Mouse (Mus musculus) limb, embryonic 15.5 days (tissue): Measurements from ENCODE around the gene Plcg2. TPM values are rescaled to one million over a fixed set of nuclear protein-coding genes. Genes with fewer than 3 reads are reported as not detected.

Experiments
- ATAC-seq: fragments of 200-750 bp; cut with Nextera tagmentation; 2 replicates; pipeline ENCODE4 v1.8.0; 2017; ENCODE audit warnings: low read depth, moderate TSS enrichment; ENCODE audit not compliant: insufficient number of reproducible peaks, low FRiP score, low TSS enrichment
- H3K27ac ChIP-seq: fragments of 300-500 bp; sonication (generic); 2 replicates; pipeline ENCODE4 v1.5.1; 2015; ENCODE audit warnings: moderate library complexity, mild to moderate bottlenecking, inconsistent platforms
- H3K27me3 ChIP-seq: fragments of 300-500 bp; sonication (generic); 2 replicates; pipeline ENCODE4 v1.6.1; 2015; ENCODE audit warnings: inconsistent platforms
- H3K36me3 ChIP-seq: fragments of 300-500 bp; sonication (generic); 2 replicates; pipeline ENCODE4 v1.6.1; 2015; ENCODE audit warnings: inconsistent platforms
- H3K4me1 ChIP-seq: fragments of 300-500 bp; sonication (generic); 2 replicates; pipeline ENCODE4 v1.6.1; 2015; ENCODE audit warnings: inconsistent platforms
- H3K4me2 ChIP-seq: fragments of 300-500 bp; sonication (generic); 2 replicates; pipeline ENCODE4 v1.6.1; 2015; ENCODE audit warnings: mild to moderate bottlenecking, inconsistent platforms
- H3K4me3 ChIP-seq: fragments of 300-500 bp; sonication (generic); 2 replicates; pipeline ENCODE4 v1.5.1; 2015; ENCODE audit warnings: mild to moderate bottlenecking, inconsistent platforms
- H3K9ac ChIP-seq: fragments of 300-500 bp; sonication (generic); 2 replicates; pipeline ENCODE4 v1.6.1; 2015; ENCODE audit warnings: inconsistent platforms
- H3K9me3 ChIP-seq: fragments of 300-500 bp; sonication (generic); 2 replicates; pipeline ENCODE4 v1.6.1; 2016; ENCODE audit warnings: inconsistent platforms
- WGBS: fragments of 180-500 bp; shearing (Covaris S2); methylation state at CpG from one replicate; pipeline ENCODE4 v1.1.7; 2015; 5-methylcytosine and 5-hydroxymethylcytosine counted together
- polyA plus RNA-seq: library from polyadenylated mRNA; unstranded; fragments of >200 nt; fragmentation: Nextera tagmentation; extraction: Ambion mirVana; gene quantifications from 2 replicates; pipeline ENCODE4 v1.2.1, GENCODE M21; 2015

Plcg2 gene
- polyA plus RNA-seq, 1 experiment from 2014 or later, result 3.8 TPM

DNA sequence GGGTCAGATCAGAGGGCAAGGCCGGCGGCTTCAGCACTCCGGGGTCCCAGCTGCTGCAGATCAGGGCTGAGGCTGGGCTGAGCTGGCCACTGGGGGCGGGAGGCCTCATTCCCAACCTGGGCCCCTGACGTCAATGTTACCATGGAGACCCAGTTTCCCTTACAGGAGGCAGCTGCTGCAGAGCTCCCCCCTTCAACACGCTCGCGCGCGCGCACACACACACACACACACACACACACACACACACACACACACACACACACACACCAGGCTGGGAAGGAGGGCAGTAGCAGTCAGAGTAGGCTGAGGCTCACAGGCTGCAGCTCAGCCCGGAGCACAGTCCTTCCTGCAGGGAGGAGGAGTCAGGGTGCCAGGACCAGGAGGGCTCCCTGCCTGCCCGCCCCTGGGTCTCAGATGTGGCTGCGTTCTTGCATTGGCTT, 27.7 kb upstream of the Plcg2 start:
- Histone ChIP-seq H3K27ac (0 out of 2 replicates have a peak overlapping the region, but pooled peaks have one; percentile 43), H3K27me3 (no peaks in the 10 kb centered on the region), H3K4me1 (peaks cover 15% of the 10 kb centered on the region), H3K4me2 (peak overlapping the region; percentile 50), H3K4me3 (peak overlapping the region; percentile 26), H3K9ac (0 out of 2 replicates have a peak overlapping the region, but pooled peaks have one; percentile 7), H3K36me3 (no peaks in the 10 kb centered on the region), H3K9me3 (no peaks in the 10 kb centered on the region)
- ATAC-seq, result peak; percentile 76
- WGBS, result 0% methylated on average over 12 of the region's 14 CpGs

- no peak for ATAC-seq
- 15% methylated on average over 3 of the region's 3 CpGs for WGBS
- peaks cover 15% of the 10 kb centered on the region for H3K4me1 ChIP-seq
These were observed 26.9 kb upstream of the Plcg2 start for GRCm38 (mm10) chr8:117471174-117471573.

GRCm38 (mm10) chr8:117471655-117472054, 26.4 kb upstream of the Plcg2 start:
- 70% methylated on average over 9 of the region's 9 CpGs for WGBS
- Histone ChIP-seq H3K9me3 (no peaks in the 10 kb centered on the region), H3K27ac (no peak overlapping the region), H3K4me2 (no peak overlapping the region), H3K27me3 (no peaks in the 10 kb centered on the region), H3K4me3 (no peak overlapping the region), H3K36me3 (no peaks in the 10 kb centered on the region), H3K4me1 (peaks cover 15% of the 10 kb centered on the region), H3K9ac (no peak overlapping the region)
- ATAC-seq, result no peak

More at GRCm38 (mm10) chr8:117471174-117471573, 26.9 kb upstream of the Plcg2 start:
- Histone ChIP-seq H3K27me3 (no peaks in the 10 kb centered on the region), H3K9ac (no peak overlapping the region), H3K36me3 (no peaks in the 10 kb centered on the region), H3K9me3 (no peaks in the 10 kb centered on the region), H3K4me3 (no peak overlapping the region), H3K27ac (no peak overlapping the region), H3K4me2 (no peak overlapping the region)

- H3K4me1 ChIP-seq, result peaks cover 15% of the 10 kb centered on the region
- no peak overlapping the region for H3K4me2 ChIP-seq
- ATAC-seq, result no peak
- no peaks in the 10 kb centered on the region for H3K9me3 ChIP-seq
- H3K4me3 ChIP-seq, result no peak overlapping the region
- WGBS, result 80% methylated on average over 4 of the region's 4 CpGs
- H3K36me3 ChIP-seq, result no peaks in the 10 kb centered on the region
- no peaks in the 10 kb centered on the region for H3K27me3 ChIP-seq
- H3K9ac ChIP-seq, result no peak overlapping the region
- H3K27ac ChIP-seq, result no peak overlapping the region
These were observed 25.8 kb upstream of the Plcg2 start for GRCm38 (mm10) chr8:117472332-117472731.

- peak; percentile 52; the same call in 1 of the 2 replicates for ATAC-seq
These were observed 23.1 kb upstream of the Plcg2 start for GRCm38 (mm10) chr8:117474944-117475343.

GRCm38 (mm10) chr8:117475819-117476218, 22.3 kb upstream of the Plcg2 start:
- Histone ChIP-seq H3K9ac (no peak overlapping the region), H3K27me3 (no peaks in the 10 kb centered on the region), H3K4me1 (peaks cover 3% of the 10 kb centered on the region; the same call in 1 of the 2 replicates), H3K27ac (no peak overlapping the region), H3K4me2 (no peak overlapping the region), H3K36me3 (no peaks in the 10 kb centered on the region), H3K9me3 (no peaks in the 10 kb centered on the region), H3K4me3 (no peak overlapping the region)
- no peak for ATAC-seq
- WGBS, result 70% methylated on average over 7 of the region's 7 CpGs

More at GRCm38 (mm10) chr8:117474944-117475343, 23.1 kb upstream of the Plcg2 start:
- Histone ChIP-seq H3K4me3 (no peak overlapping the region), H3K4me1 (peaks cover 12% of the 10 kb centered on the region), H3K9ac (no peak overlapping the region), H3K4me2 (no peak overlapping the region), H3K9me3 (no peaks in the 10 kb centered on the region), H3K27me3 (no peaks in the 10 kb centered on the region), H3K27ac (no peak overlapping the region), H3K36me3 (no peaks in the 10 kb centered on the region)
- WGBS, result 0% methylated on average over 5 of the region's 5 CpGs

- Histone ChIP-seq H3K4me2 (no peak overlapping the region), H3K27me3 (no peaks in the 10 kb centered on the region), H3K4me1 (no peaks in the 10 kb centered on the region), H3K27ac (no peak overlapping the region), H3K9ac (no peak overlapping the region), H3K36me3 (no peaks in the 10 kb centered on the region), H3K4me3 (no peak overlapping the region), H3K9me3 (no peaks in the 10 kb centered on the region)
- no peak for ATAC-seq
These were observed 20.0 kb upstream of the Plcg2 start for GRCm38 (mm10) chr8:117478082-117478481.

GRCm38 (mm10) chr8:117479996-117480395, 18.1 kb upstream of the Plcg2 start:
- H3K4me2 ChIP-seq, result no peak overlapping the region
- H3K4me3 ChIP-seq, result no peak overlapping the region
- H3K9me3 ChIP-seq, result no peaks in the 10 kb centered on the region
- no peaks in the 10 kb centered on the region for H3K27me3 ChIP-seq
- H3K27ac ChIP-seq, result no peak overlapping the region
- H3K9ac ChIP-seq, result no peak overlapping the region
- ATAC-seq, result no peak
- H3K4me1 ChIP-seq, result no peaks in the 10 kb centered on the region
- WGBS, result 93% methylated on average over 9 of the region's 9 CpGs
- H3K36me3 ChIP-seq, result no peaks in the 10 kb centered on the region

GRCm38 (mm10) chr8:117480516-117480915, 17.6 kb upstream of the Plcg2 start:
- no peaks in the 10 kb centered on the region for H3K4me1 ChIP-seq
- no peak for ATAC-seq
- H3K4me3 ChIP-seq, result no peak overlapping the region
- H3K27me3 ChIP-seq, result no peaks in the 10 kb centered on the region
- H3K9me3 ChIP-seq, result no peaks in the 10 kb centered on the region
- WGBS, result 61% methylated on average over 5 of the region's 5 CpGs
- no peak overlapping the region for H3K27ac ChIP-seq
- H3K4me2 ChIP-seq, result no peak overlapping the region
- H3K9ac ChIP-seq, result no peak overlapping the region
- H3K36me3 ChIP-seq, result no peaks in the 10 kb centered on the region

GRCm38 (mm10) chr8:117481830-117482229, 16.3 kb upstream of the Plcg2 start:
- no peaks in the 10 kb centered on the region for H3K4me1 ChIP-seq
- H3K9me3 ChIP-seq, result no peaks in the 10 kb centered on the region
- no peak overlapping the region for H3K4me2 ChIP-seq
- no peaks in the 10 kb centered on the region for H3K27me3 ChIP-seq
- no peaks in the 10 kb centered on the region for H3K36me3 ChIP-seq
- H3K27ac ChIP-seq, result no peak overlapping the region
- no peak overlapping the region for H3K4me3 ChIP-seq
- no peak for ATAC-seq
- WGBS, result 79% methylated on average over 5 of the region's 5 CpGs
- no peak overlapping the region for H3K9ac ChIP-seq

DNA sequence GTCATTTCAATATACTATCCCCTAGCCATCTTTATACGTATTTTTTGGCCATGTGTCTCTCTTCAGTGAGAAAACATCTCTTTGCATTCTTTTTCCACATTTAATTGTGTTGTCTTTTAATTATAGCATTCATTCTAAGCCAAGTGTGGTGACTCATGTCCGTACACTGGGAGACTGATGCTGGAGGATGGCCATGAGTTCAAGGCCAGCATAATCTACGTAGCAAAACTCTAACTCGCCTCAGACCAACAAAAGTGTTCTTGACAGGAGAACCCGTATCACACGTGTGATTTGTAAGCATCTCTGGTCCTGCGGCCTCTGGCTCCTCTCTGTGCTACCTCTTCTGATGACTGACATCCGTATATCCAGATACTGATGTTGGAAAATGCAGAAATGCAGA, 13.4 kb upstream of the Plcg2 start:
- 80% methylated on average over 8 of the region's 8 CpGs for WGBS
- ATAC-seq, result no peak
- Histone ChIP-seq H3K27ac (no peak overlapping the region), H3K9ac (no peak overlapping the region), H3K4me2 (no peak overlapping the region), H3K9me3 (no peaks in the 10 kb centered on the region), H3K4me1 (peaks cover 2% of the 10 kb centered on the region; the same call in 1 of the 2 replicates), H3K27me3 (no peaks in the 10 kb centered on the region), H3K4me3 (no peak overlapping the region), H3K36me3 (no peaks in the 10 kb centered on the region)

- Histone ChIP-seq H3K4me1 (peaks cover 2% of the 10 kb centered on the region; the same call in 1 of the 2 replicates), H3K4me3 (no peak overlapping the region), H3K27ac (no peak overlapping the region), H3K36me3 (no peaks in the 10 kb centered on the region), H3K9me3 (no peaks in the 10 kb centered on the region), H3K27me3 (no peaks in the 10 kb centered on the region), H3K9ac (no peak overlapping the region), H3K4me2 (no peak overlapping the region)
- ATAC-seq, result no peak
- 76% methylated on average over 1 of the region's 1 CpGs for WGBS
These were observed 12.8 kb upstream of the Plcg2 start for GRCm38 (mm10) chr8:117485316-117485715.
